Mouse (Mus musculus): ENCODE measurements around the gene Ubr2. TPM values are rescaled to one million over a fixed set of nuclear protein-coding genes. Genes with fewer than 3 reads are reported as not detected.

Gene Ubr2
- polyA plus RNA-seq, 1 experiment: 35.2 TPM

- H3K27ac ChIP-seq (ENCODE audit: insufficient read depth, low read length): peak overlapping the region; percentile 79; the same call in 1 of the 2 replicates
- no peak overlapping the region for H3K4me3 ChIP-seq (ENCODE audit: insufficient read depth, low read length)
- no peak for TF ChIP-seq POLR2A (IDR thresholded peaks at IDR 0.05; ENCODE audit: extremely low read depth, insufficient read depth, low read length)
- TF ChIP-seq CTCF (IDR thresholded peaks at IDR 0.05; ENCODE audit: extremely low read depth, insufficient read depth, low read length): no peak
- peaks cover 5% of the 10 kb centered on the region; the same call in 1 of the 2 replicates for H3K4me1 ChIP-seq (ENCODE audit: control insufficient read depth, insufficient read depth, low read length)
These were observed 22.7 kb downstream of the Ubr2 start for GRCm38 (mm10) chr17:46987631-46988030.

DNA sequence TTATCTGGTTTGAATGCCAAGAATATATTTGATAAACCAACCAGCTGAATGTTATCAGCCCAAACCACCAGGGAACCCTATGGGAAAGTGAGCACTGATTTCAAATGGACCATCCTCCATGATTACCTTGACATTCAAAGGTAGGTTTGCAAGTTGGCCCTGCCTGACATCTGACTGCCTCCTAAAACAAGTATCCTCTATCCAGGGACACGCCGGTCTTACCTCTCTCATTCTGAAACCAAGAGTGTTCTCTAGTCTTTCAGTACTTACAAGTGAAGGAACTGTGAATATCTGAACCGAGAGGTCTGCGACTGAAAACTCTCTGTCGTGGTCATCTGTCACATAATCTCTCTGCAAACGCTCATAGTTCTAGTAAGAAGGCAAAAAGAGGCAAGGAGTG lies 30.3 kb downstream of the Ubr2 start:
- Histone ChIP-seq H3K4me3 (ENCODE audit: insufficient read depth, low read length) (no peak overlapping the region), H3K4me1 (ENCODE audit: control insufficient read depth, insufficient read depth, low read length) (no peaks in the 10 kb centered on the region), H3K27ac (ENCODE audit: insufficient read depth, low read length) (no peak overlapping the region)
- TF ChIP-seq POLR2A (IDR thresholded peaks at IDR 0.05; ENCODE audit: extremely low read depth, insufficient read depth, low read length) (no peak), CTCF (IDR thresholded peaks at IDR 0.05; ENCODE audit: extremely low read depth, insufficient read depth, low read length) (no peak)

DNA sequence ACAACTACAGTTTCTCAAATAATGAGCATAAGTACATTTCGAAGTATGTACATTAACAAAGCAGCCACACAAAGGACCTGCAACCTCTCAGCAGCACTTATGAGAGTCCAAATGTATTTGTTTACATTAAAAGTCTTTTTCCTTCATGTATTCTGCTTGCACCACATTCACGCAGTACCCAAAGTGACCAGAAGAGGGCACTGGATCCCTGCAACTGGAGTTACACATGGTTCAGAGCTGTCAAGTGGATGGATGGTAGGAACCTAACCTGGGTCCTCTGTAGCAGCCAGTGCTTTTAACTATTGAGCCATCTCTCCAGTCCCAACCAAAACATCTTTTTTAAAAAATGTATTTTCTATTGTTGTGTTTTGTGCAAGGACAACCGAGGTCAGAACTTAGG lies 35.2 kb downstream of the Ubr2 start:
- Histone ChIP-seq H3K27ac (ENCODE audit: insufficient read depth, low read length) (no peak overlapping the region), H3K4me3 (ENCODE audit: insufficient read depth, low read length) (no peak overlapping the region), H3K4me1 (ENCODE audit: control insufficient read depth, insufficient read depth, low read length) (no peaks in the 10 kb centered on the region)
- TF ChIP-seq CTCF (IDR thresholded peaks at IDR 0.05; ENCODE audit: extremely low read depth, insufficient read depth, low read length) (peak; percentile 70), POLR2A (IDR thresholded peaks at IDR 0.05; ENCODE audit: extremely low read depth, insufficient read depth, low read length) (no peak)

DNA sequence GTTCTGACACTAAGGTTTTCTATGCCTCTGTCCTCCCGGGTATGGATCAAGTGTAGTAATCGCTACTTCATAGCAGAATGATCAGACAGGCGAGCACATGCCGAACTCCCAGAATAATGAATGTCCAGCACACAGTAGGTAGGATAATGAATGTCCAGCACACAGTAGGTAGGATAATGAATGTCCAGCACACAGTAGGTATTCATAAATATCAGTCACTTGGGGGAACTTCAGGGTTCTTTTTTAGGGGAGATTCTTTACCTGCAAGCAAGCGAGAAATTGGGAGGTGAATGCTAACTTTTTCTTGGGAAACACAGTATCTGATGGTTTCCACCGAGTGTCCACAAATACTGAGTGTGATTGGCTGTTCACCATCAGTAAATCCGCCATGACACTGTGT lies 37.8 kb downstream of the Ubr2 start:
- Histone ChIP-seq H3K4me1 (ENCODE audit: control insufficient read depth, insufficient read depth, low read length) (no peaks in the 10 kb centered on the region), H3K27ac (ENCODE audit: insufficient read depth, low read length) (no peak overlapping the region), H3K4me3 (ENCODE audit: insufficient read depth, low read length) (no peak overlapping the region)
- TF ChIP-seq CTCF (IDR thresholded peaks at IDR 0.05; ENCODE audit: extremely low read depth, insufficient read depth, low read length) (no peak), POLR2A (IDR thresholded peaks at IDR 0.05; ENCODE audit: extremely low read depth, insufficient read depth, low read length) (no peak)

DNA sequence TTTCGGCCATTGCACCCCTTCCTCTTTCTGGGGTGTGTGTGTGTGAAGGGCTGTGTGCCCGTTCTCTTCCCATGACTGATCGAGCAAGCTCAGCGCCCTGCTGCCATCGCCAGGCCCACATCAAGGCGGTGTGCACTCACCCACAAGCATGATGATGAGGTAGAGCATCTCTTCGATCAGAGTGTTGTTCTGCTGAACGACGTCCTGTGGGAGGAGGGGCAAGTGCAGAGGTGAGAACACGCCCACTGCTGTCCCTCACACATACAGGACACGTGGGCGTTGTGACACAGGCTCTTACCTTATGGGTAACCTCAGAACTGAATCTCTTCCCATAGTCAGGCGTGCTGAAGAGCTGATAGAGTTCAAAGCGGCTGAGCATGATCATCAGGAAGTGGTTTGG lies 43.5 kb downstream of the Ubr2 start:
- no peak overlapping the region for H3K27ac ChIP-seq (ENCODE audit: insufficient read depth, low read length)
- H3K4me3 ChIP-seq (ENCODE audit: insufficient read depth, low read length): no peak overlapping the region
- no peaks in the 10 kb centered on the region for H3K4me1 ChIP-seq (ENCODE audit: control insufficient read depth, insufficient read depth, low read length)
- TF ChIP-seq CTCF (IDR thresholded peaks at IDR 0.05; ENCODE audit: extremely low read depth, insufficient read depth, low read length): no peak
- no peak for TF ChIP-seq POLR2A (IDR thresholded peaks at IDR 0.05; ENCODE audit: extremely low read depth, insufficient read depth, low read length)

DNA sequence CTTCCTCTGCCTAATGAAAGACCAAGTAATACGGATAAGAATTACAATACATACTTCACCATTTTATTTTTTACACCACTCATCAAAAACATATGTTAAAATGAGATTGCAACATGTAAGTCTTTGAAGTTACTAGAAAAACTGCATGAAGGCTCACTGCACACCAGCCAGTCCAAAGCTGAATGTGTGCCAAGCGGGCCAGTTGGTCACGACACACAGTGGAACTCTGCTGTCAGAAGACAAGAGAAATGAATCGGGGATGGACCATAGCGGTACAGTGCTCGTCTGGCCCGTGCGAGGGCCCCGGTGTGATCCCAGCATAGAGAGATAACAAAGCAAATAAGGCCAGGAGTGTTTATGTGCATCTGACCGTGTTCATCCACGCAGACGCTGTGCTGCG lies 47.2 kb downstream of the Ubr2 start:
- no peaks in the 10 kb centered on the region for H3K4me1 ChIP-seq (ENCODE audit: control insufficient read depth, insufficient read depth, low read length)
- H3K27ac ChIP-seq (ENCODE audit: insufficient read depth, low read length): no peak overlapping the region
- H3K4me3 ChIP-seq (ENCODE audit: insufficient read depth, low read length): no peak overlapping the region
- TF ChIP-seq POLR2A (IDR thresholded peaks at IDR 0.05; ENCODE audit: extremely low read depth, insufficient read depth, low read length): no peak
- TF ChIP-seq CTCF (IDR thresholded peaks at IDR 0.05; ENCODE audit: extremely low read depth, insufficient read depth, low read length): no peak

DNA sequence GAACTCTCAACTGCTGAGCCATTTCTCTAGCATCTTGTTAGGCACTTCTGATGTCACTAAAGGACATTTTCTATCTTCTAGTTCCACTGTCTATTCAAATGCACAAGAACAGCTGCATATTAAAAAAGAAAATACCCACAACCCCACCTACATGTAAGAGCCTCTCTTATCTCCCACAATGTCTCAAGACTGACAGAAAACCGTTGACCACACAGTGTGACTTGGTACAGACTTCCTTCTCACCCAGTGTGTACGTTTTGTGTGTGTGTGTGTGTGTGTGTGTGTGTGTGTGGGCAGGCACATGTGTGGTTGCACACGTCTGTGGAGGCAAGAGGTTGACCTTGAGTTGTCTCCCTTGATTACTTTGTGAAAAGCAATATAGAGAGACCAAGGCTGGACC lies 48.2 kb downstream of the Ubr2 start:
- no peaks in the 10 kb centered on the region for H3K4me1 ChIP-seq (ENCODE audit: control insufficient read depth, insufficient read depth, low read length)
- H3K4me3 ChIP-seq (ENCODE audit: insufficient read depth, low read length): no peak overlapping the region
- H3K27ac ChIP-seq (ENCODE audit: insufficient read depth, low read length): no peak overlapping the region
- TF ChIP-seq POLR2A (IDR thresholded peaks at IDR 0.05; ENCODE audit: extremely low read depth, insufficient read depth, low read length) (no peak), CTCF (IDR thresholded peaks at IDR 0.05; ENCODE audit: extremely low read depth, insufficient read depth, low read length) (no peak)

- TF ChIP-seq POLR2A (IDR thresholded peaks at IDR 0.05; ENCODE audit: extremely low read depth, insufficient read depth, low read length) (no peak), CTCF (IDR thresholded peaks at IDR 0.05; ENCODE audit: extremely low read depth, insufficient read depth, low read length) (no peak)
- Histone ChIP-seq H3K4me3 (ENCODE audit: insufficient read depth, low read length) (no peak overlapping the region), H3K4me1 (ENCODE audit: control insufficient read depth, insufficient read depth, low read length) (no peaks in the 10 kb centered on the region), H3K27ac (ENCODE audit: insufficient read depth, low read length) (no peak overlapping the region)
These were observed 50.1 kb downstream of the Ubr2 start for GRCm38 (mm10) chr17:46960216-46960615.

DNA sequence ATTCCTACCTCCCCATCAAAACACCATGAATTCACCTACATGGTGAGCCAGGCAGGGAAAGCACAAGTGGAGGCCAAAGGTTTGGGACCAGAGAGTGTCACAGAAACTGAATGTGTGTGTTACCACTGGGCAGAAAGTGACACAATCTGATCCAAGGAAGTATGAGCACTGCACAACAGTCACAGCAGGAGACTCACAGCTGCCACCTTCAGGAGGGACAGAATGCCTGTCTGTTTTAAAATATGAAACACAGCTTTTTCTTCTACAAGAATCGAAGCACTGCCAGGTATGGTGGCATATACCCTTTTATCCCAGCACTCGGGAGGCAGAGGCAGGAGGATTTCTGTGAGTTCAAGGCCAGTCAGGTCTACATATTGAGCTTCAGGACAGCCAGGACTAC lies 52.3 kb downstream of the Ubr2 start:
- H3K27ac ChIP-seq (ENCODE audit: insufficient read depth, low read length): no peak overlapping the region
- no peak overlapping the region for H3K4me3 ChIP-seq (ENCODE audit: insufficient read depth, low read length)
- no peak for TF ChIP-seq POLR2A (IDR thresholded peaks at IDR 0.05; ENCODE audit: extremely low read depth, insufficient read depth, low read length)
- peak; percentile 45 for TF ChIP-seq CTCF (IDR thresholded peaks at IDR 0.05; ENCODE audit: extremely low read depth, insufficient read depth, low read length)
- H3K4me1 ChIP-seq (ENCODE audit: control insufficient read depth, insufficient read depth, low read length): no peaks in the 10 kb centered on the region

DNA sequence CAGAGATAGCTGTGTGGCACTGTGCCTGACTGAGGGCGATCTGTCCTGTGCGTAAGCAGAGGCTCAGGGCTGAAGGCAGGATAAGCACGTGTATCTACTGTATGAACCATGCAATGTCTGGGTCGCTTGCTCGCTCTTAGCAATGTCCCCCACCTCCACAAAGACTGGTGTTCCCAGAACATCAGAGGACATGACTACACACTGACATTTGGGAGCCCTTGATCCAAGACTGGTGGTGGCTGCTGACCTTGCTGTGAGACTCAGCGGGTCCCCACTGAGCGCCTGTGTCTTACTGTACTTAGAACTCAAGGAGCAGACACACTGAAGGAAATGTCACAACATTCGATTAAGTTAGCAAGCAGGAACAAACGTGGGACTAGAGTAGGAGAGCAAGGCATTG lies 64.1 kb downstream of the Ubr2 start:
- TF ChIP-seq CTCF (IDR thresholded peaks at IDR 0.05; ENCODE audit: extremely low read depth, insufficient read depth, low read length) (no peak), POLR2A (IDR thresholded peaks at IDR 0.05; ENCODE audit: extremely low read depth, insufficient read depth, low read length) (no peak)
- Histone ChIP-seq H3K4me1 (ENCODE audit: control insufficient read depth, insufficient read depth, low read length) (peaks cover 2% of the 10 kb centered on the region), H3K27ac (ENCODE audit: insufficient read depth, low read length) (no peak overlapping the region), H3K4me3 (ENCODE audit: insufficient read depth, low read length) (no peak overlapping the region)

GRCm38 (mm10) chr17:46942421-46942820 lies 67.9 kb downstream of the Ubr2 start:
- H3K4me3 ChIP-seq (ENCODE audit: insufficient read depth, low read length): no peak overlapping the region
- TF ChIP-seq CTCF (IDR thresholded peaks at IDR 0.05; ENCODE audit: extremely low read depth, insufficient read depth, low read length) (no peak), POLR2A (IDR thresholded peaks at IDR 0.05; ENCODE audit: extremely low read depth, insufficient read depth, low read length) (no peak)
- peaks cover 2% of the 10 kb centered on the region for H3K4me1 ChIP-seq (ENCODE audit: control insufficient read depth, insufficient read depth, low read length)
- no peak overlapping the region for H3K27ac ChIP-seq (ENCODE audit: insufficient read depth, low read length)

Data from cortical plate, adult 2 months (tissue).